Mouse (Mus musculus) skeletal muscle tissue, adult 2 months (tissue): ENCODE data around the gene Ncoa1.
"Not testable (repeated sequence)": the region's sequence is repeated elsewhere in the genome, so short reads cannot be mapped to it uniquely, and the experiment has no call there.

Experiments
- DNase-seq: peaks from one replicate; pipeline ENCODE4 v3.0.0-alpha.2; 2012; ENCODE audit warnings: low read depth, low spot score

Gene Ncoa1

DNA sequence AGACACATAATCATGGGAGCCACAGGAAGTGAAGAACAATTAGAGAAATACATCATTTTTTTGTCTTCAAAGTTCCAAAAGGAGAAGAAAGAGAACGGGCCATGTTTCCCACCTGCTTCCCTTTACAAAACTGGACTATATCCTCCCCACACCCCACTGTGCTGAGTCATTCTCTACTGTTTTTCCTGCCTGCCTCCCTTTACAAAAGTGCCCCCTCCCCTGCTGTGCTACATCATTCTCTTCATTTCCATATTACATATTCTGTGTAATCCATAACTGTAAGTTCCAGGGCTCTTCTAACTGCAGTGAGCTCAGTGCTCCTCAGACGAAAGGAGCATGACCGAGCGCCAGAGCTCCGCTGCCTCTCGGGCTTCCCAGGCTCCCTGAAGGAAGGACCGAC is 80.8 kb downstream of the Ncoa1 start:
- DNase-seq = no peak

DNA sequence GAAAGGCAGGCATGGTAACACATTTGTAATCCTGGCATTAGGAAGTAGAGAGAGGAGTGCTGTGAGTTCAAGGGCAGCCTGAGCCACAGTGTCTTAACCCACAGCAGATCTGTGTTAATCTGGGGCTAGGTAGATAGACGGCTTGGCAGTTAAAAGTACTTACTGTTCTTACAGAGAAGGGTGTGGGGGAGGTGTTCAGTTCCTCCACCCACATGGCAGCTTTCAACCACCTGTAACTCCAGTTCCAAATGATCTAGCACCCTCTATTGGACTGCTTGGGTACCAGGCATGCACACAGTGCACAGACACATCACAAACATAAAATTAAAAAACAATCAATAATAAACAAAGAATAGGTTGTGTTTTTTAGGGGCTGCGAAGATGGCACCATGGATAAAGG is 84.4 kb downstream of the Ncoa1 start:
- no peak for DNase-seq

DNA sequence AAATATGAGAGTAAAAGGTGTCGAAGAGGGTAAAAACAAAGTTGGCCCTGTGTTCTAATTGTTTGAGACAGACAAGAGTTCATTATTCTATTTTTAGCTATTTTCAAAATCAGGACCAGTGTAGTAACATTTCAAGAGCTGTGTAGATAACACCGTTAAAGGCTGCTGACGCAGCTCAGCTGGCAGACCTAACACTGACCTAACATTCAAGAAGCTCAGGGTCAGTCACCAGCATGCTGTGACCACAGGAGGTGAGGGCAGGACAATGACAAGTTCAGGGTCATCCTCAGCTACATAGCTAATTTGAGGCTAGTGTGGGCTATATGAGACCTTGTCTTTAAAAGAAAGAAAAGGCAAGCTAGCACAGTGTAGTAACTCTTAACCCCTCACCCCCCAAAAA is 84.9 kb downstream of the Ncoa1 start:
- no peak for DNase-seq

DNA sequence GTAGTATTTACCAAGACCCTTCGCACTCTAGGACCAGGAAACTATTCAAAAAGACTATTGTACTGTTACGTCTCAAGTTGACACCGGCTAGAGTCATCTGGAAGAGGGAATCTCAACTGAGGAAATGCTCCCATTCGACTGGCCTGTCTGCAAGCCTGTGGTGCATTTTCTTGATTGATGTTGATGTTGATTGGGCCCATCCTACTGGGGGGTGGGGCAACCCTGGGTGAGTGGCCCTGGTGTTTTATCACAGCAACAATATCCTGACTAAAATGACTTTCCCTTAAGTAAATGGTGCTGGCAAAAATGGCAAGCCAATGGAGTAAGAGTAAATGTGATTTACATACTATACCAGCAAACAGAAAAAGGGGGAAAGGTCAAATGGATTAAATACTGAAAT is 85.7 kb downstream of the Ncoa1 start:
- DNase-seq = no peak

DNA sequence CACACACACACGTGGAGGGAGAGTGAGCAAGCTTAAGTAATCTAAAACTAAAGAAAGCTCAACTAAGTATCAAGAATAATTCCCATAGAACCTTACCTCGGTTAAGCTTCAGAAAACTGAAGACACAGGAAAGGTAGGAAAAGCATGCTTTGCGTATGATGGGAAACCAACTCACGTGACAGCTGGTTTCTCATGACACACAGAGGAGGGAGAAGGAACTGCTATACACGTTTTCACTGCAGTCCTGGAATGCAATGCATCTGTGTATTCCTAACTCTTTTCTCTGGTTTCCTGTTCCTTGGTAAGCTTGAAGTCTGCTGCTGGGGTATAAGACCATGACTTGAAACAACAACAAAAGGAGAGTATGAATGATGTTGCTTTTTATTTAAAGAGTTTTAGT is 86.3 kb downstream of the Ncoa1 start:
- DNase-seq = no peak

DNA sequence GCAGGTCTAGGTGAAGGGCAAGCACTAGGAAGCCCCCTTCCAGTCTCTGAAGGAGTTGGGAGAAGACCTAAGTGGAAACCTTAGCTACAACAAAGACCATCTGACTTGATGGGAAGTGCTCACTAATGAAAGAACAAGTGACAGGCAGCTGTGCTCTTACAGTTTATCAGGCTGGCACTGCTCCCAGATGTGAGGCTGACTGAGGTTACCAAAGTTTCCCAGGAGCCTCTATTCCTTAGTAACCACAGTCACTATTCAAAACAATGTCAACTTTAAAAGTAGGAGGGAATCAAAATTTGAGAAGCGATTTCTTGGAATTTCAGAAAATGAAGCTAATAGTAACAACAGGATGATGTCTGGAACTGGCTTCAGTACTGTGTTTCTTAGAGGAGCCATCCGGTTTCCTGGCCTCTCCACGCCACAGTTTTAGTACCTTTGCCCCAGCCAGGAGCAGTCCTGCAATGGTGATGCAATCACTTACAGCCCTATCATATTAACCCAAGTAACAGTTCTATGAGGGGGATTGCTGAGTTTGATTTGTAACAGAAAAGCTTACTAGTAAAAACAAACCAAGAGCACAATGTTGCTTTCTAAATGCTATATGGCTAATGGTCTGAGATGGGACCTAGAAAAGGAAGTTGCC is 90.8 kb downstream of the Ncoa1 start:
- peak; percentile 63 for DNase-seq

DNA sequence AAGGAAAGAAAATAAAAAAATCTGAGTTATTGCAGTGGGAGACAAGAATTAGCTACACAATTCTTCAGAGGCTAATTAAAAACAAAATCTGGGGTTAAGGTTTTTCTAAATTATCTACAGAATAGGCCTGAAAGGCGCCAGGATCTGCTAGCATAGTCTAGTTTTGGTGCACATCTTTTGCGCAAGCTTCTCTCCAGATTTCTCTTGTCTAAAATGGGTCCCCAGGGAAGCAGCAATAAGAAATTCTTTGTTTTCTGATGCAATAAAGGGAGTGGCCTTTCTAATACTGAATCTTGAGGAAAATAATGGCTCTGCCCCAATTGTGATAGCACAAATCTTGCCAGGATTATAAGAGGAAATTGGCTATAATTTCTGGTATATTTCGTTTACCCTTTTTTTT is 93.9 kb downstream of the Ncoa1 start:
- DNase-seq = peak; percentile 71

DNA sequence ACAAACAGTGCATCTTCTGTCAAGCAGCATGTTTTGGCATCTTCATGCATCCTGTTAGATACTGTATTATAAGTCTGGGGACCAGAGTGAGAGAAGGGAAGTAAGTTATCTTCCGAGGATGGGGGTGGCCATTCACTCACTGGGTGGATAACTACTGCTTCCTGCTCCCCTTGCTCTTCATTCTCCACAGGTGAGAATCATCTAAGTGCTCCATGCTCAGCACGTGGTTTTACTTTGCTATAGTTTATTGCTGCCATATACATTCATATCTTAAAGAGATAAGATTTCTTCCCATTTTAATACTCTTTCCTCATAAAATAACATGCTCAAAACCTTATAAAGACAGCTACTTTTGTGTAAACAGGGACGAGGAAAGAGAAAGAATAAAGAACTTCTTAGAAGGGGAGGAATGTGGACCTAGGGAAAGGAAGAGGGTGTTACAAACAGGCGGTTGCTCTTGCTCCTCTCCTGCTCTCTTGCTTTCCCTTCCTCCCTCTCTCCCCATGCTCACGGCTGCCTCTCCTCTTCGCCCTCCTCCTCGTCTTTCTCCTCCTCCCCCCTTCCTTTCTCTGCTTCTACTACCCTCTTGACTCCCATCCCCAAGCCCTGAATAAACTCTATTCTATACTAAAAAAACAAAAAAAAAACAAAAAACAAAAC is 97.6 kb downstream of the Ncoa1 start:
- DNase-seq = no peak

DNA sequence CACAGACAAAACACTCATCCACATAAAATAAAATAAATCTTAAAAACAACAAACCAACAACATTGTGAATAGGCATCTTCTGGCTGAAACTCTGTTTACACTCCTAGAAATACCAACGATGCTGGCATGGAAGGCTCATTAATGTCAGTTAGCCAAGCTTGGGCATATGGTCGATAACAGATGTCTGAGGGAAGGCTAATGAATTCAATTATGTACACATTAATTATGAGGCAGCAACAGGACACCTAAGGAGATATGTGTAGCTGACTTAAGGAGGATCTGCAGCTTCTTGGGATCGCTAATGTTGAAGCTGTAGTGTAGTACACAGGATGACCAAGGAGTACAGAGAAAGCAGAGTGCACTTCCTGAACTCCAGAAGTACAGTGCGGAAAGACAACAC is 100.5 kb downstream of the Ncoa1 start:
- DNase-seq = no peak

DNA sequence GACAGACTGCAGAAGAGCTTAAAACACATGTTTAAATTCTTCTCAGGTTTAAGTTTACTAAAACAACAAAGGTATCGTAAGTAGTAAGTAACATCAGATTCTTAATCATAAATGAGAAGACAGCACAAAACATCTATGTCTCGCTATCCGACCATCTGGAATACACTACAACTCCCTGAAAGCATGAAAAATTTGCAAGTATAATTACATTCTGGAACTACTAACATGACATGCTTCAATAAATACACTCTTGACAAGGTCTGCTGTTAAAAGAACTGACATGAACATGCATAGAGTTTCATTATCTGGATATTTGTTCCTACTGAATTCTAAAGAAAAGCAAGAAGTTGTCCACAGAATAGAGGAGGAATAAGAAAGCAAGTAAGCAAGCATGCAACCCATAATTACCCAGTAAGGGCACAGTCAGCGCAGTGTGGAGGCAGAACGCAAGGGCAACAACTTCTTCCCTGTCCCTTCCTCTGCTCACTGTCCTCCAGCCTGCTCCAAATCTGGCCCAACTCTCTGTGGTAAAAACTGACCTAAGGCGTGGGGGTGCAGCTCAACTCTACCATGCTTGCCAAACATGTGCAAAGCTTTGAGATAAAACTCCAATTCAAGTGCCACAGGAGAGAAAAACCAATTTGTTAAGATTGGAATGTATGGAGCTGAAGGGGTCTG is 102.0 kb downstream of the Ncoa1 start:
- no peak for DNase-seq

DNA sequence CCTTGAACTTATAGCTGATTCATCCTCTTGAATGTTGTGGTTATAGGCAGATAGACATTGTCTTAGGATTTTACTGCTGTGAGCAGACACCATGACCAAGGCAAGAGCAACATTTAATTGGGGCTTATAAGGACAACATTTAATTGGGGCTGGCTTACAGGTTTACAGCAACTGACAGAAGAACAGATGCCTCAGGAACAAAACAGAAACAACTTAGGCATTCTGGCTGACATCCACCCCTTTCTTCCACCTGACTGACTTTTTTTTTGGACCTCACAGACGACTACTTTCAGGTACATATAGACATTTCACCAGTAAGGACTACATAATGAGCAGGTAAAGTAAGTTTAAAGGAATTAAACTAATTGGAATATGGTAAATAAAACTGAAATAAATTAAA is 105.6 kb downstream of the Ncoa1 start:
- DNase-seq = no peak

DNA sequence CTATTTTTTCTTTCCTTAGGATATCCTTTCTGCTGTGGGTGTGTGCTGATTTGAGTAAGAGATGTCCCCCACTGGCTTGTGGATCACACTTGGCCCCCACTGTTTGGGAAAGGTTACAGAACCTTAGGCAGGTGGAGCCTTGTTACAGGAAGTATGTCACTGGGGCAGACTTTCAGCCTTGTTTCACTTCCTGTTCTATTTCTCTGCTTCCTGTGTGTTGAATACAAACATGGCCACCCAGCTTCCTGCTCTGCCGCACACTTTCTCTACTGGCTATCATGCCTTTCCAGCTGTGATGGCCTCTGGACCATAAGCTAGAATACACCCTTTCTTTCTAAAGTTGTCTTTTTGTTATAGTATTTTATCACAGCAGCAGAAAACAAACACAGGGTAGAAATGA is 111.0 kb downstream of the Ncoa1 start:
- no peak for DNase-seq

DNA sequence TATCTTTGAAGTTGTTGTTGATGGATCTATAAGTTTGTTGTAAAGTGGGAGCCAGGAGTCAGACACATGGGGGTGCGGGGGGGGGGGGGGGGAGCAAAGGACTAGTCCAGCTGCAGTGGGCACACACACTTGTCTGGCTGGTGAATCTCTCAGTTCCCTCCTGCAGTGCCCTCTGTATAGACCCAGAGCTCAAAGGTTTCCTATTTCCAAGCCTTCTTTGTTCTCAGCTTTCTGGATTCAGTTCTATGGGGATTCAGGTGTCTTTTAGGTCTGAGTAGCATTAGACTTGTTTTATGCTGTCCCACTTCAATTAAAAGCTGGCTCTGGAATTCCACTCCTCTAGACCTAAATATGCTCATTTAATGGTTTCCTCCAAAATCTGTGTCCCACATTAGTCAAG is 117.5 kb downstream of the Ncoa1 start:
- no peak for DNase-seq

DNA sequence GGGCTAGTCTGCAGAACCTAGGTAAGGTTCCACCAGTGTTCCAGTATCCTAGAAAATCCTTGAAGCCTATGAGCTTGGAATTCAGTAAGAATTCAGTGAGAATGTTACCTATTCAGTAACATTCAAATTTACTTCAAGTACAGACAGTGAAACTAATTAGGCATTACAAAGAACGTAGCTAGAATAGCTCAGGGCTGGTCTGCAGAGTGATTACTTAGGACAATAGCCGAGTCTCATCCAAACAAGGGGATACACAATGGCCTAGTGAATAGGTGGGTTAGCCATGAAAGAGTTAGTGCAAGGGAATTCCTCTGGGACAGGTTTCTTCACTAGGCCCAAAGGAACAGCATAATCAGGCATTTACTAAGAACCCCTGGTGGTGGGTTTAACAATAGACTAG is 118.3 kb downstream of the Ncoa1 start:
- DNase-seq = not testable (repeated sequence)

DNA sequence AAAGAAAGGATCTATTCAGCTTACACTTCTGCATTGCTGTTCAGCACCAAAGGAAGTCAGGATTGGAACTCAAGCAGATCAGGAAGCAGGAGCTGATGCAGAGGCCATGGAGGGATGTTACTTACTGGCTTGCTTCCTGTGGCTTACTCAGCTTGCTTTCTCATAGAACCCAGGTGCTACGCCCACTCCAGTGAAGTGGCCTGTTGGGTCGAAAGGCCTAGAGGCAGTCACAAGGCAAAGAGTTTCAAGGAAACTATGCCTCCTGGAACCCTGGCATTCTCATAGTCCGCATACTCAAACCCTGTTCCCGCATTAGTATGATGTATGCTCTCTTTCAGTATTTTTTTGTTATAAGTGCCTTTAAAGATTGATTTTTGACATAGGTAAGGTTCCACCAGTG is 118.9 kb downstream of the Ncoa1 start:
- no peak for DNase-seq

DNA sequence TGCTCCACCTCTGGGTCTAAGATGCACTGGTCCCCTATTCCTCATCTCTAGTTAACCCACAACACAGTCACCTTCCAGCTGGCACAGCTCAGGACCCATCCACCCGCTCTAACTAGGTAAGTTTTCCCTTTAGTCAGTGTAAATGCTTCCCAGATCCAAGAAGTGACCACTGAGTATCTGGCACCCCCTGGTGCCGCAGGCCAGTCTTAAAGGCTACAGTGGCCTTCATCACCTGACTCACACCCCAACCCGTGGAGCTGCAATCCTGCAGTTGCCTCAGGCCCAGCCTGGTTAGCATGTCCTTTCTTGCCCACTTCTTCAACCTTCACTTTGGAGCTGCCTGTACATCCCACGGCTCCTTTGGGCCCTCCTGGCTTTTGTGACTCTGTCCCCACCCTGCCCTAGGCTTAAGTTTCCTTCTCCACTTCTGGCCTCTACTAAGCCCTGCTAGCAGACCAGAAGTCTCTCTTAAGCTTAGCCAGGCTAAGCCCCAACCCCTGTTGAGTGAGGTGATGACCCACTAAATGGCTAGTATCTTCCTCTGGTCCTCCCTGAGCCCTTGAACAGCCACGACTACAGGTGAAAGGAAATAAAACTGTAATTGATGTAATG is 120.0 kb downstream of the Ncoa1 start:
- DNase-seq = no peak

DNA sequence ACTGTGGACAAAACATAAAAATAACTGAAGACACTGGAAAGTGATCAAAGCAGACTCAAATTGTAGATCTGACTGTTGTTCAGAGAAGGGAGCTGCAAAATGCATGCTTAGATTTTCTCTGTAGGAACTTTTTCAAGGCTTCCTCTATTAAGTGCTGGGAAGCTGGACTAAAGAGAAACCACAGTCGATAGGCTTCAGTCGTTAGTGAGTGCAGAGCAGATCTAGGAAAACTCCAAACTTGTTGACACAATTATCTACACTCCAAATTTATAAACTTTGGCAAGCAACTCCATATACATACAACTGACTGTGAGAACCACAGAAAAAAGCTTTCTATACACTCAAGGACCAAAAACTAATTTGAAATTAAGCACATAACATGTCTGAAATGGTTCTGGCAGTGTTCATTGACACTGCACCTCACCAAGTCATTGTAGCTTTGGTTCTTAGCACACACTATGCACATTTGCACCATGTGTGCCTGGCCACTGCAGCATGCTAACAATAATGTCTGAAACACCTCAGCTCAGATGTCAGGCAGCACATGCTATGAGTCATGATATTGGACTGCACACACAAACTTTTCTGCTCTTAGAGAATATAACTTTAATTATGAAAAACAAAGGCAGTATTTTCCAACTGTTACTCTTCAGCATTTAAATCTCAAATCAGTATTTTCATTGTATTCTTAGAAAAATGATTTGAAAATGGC is 121.8 kb downstream of the Ncoa1 start:
- no peak for DNase-seq

DNA sequence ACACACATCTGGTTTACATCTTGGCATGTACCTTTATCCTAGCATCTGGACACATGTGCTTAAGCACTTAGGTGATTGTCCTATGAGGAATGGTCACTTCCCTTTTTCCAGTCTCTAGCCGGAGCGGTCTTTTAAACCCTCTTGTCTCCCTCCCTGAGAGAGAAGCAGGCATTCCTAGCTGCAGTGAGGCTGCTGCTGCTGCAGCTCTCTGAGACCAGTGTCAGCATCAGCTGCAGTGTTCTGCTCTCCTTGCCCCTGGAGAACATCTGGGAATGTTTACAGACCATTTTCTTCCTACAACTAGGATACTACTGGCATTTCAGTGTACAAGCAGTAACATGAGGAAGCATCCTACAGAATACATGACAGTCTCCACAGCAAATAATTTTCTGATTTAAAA is 133.8 kb downstream of the Ncoa1 start:
- DNase-seq = no peak

DNA sequence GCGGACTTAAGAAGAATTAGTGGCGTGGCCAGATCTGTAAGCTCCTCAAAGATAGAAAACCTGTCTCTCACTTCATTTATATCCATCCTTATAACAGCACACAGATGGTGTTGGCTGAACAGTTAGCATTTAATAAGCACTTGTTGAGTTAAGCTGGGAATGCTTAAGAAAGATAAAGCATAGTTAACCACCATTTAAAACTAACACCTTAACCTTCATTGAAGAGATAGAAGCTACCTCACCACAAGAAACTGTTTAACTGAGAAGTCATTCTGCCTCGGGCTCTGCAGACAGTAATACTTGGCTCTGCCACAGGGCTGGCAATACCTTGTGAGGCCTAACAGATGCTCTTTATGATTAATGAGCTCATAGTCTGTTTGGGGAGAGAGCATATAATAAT is 134.9 kb downstream of the Ncoa1 start:
- DNase-seq = no peak

DNA sequence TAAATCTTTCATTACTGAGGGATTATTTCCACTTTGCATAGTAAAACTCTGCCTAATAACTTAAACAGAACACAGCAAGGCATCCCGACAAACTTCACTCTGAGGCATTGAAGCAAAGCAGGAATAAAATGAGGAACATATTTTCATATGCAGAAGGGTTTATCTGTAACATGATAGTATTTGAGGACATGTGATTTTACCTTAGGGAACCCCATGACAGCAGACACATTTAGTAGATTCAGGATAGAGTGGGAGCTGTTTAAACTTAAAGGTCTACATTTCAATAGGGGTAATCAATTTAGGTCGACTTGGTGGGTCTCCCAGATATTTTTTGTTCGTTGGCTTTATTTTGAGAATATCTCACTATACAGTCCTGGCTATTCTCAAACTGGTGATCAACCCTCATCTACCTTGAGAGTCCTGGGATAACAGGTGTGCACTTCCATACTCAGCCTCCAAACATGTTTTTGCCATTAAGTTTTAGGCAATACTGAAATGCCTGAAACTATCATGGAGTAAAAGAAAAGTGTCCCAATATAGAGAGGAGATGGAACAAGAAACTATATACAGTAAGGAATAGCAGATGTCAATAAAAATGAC is 136.6 kb downstream of the Ncoa1 start:
- DNase-seq = no peak

DNA sequence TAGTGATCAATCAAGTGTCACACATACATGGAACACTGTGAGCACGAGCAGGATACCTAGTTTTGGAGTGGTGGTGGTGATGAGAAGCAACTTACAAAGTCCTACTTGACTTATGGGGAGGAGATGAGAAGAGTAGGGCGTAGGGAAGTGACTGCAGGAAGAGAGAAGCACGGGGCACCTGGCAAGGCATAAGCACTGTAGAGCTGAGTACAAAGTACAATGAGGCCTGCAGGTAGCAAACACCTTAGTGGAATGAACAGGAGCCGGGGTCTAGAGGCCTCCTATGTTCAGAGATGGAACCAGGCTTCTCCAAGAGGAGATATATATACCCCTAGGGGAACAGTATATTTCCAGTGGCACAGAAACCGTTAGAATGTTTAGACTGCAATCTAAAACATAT is 153.4 kb downstream of the Ncoa1 start:
- DNase-seq = no peak

DNA sequence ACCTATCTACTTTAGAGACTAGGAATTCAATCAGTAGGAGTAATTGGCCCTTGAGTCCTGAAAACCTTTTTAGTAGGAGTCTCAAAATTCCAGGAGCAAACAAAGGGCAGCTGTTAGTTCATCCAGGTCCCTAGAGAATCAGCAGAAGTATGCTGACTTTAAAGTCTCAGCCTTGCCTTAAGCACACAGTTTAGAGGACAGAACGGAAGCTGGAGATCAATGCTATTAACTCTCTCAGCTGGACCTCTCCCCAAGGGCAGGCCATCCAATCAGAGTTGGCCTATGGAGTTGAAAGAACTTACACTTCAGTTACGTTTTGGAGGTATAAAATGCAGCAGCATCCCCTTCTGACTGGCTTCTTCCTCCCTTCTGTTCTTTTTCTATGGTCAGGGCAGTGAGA is 154.8 kb downstream of the Ncoa1 start:
- no peak for DNase-seq
